Comparison of ENCODE assay signal across 9 mouse cellular contexts in genomic region chr1:121490241-121490640, GRCm38 (mm10). TPM values are rescaled to one million over a fixed set of nuclear protein-coding genes. Genes with fewer than 3 reads are reported as not detected.
DNase-seq lines count a peak whose midpoint lies in the region; ATAC-seq lines count a peak whose summit lies in the region.
"Had no signal": no experiment of that assay in that cellular context is flagged by ENCODE, and none has a peak within 500 bp of the region (broad histone marks: within the 10 kb centered on the region; RNA-seq: fewer than 3 reads in every experiment).

No protein-coding gene starts in this region.

- H3K27me3 ChIP-seq in liver, embryonic 11.5 days (replicated peaks; ENCODE audit: control insufficient read depth, insufficient read depth, low read length), result no peaks in the 10 kb centered on the region
- no peaks in the 10 kb centered on the region for H3K27me3 ChIP-seq in liver, embryonic 12.5 days (replicated peaks)
- H3K27me3 ChIP-seq in embryonic facial prominence, embryonic 11.5 days (ENCODE audit: control insufficient read depth, insufficient read depth, low read length), result no peaks in the 10 kb centered on the region
- no peaks in the 10 kb centered on the region for H3K27me3 ChIP-seq in heart, embryonic 11.5 days (ENCODE audit: control insufficient read depth, insufficient read depth, low read length)
- H3K27me3 ChIP-seq: lung, embryonic 15.5 days had no signal

- DNase-seq in liver, embryonic 11.5 days (ENCODE audit: low spot score), result no peak
- DNase-seq in ZHBTc4 (ENCODE audit: low read depth, low spot score), result peak; percentile 51
- DNase-seq in embryonic facial prominence, embryonic 11.5 days (ENCODE audit: low spot score), result peak; percentile 53
- peak; percentile 49 for DNase-seq in kidney, postnatal 10 days
- peak; percentile 74 for DNase-seq in thymus, postnatal 4 days

- H3K4me1 ChIP-seq in liver, embryonic 11.5 days (replicated peaks; ENCODE audit: control insufficient read depth, insufficient read depth, low read length), result no peaks in the 10 kb centered on the region
- no peaks in the 10 kb centered on the region for H3K4me1 ChIP-seq in liver, embryonic 12.5 days
- H3K4me1 ChIP-seq in embryonic facial prominence, embryonic 11.5 days (ENCODE audit: control insufficient read depth, insufficient read depth, low read length), result no peaks in the 10 kb centered on the region
- no peaks in the 10 kb centered on the region for H3K4me1 ChIP-seq in heart, embryonic 11.5 days (ENCODE audit: control insufficient read depth, insufficient read depth, low read length)
- H3K4me1 ChIP-seq: lung, embryonic 15.5 days had no signal

- no peak overlapping the region for H3K4me3 ChIP-seq in liver, embryonic 11.5 days (ENCODE audit: low read depth, low read length)
- no peak overlapping the region for H3K4me3 ChIP-seq in liver, embryonic 12.5 days
- no peak overlapping the region for H3K4me3 ChIP-seq in embryonic facial prominence, embryonic 11.5 days (ENCODE audit: low read depth, low read length)
- H3K4me3 ChIP-seq in heart, embryonic 11.5 days (ENCODE audit: low read depth, low read length), result no peak overlapping the region
- H3K4me3 ChIP-seq: lung, embryonic 15.5 days had no signal

- 35% methylated on average over 5 of the region's 5 CpGs for WGBS in liver, embryonic 11.5 days
- 40% methylated on average over 5 of the region's 5 CpGs for WGBS in liver, embryonic 12.5 days (ENCODE audit: insufficient replicate concordance)
- 30% methylated on average over 5 of the region's 5 CpGs for WGBS in embryonic facial prominence, embryonic 11.5 days
- WGBS in heart, embryonic 11.5 days (ENCODE audit: insufficient replicate concordance), result 32% methylated on average over 5 of the region's 5 CpGs

- H3K9me3 ChIP-seq in liver, embryonic 11.5 days (ENCODE audit: control insufficient read depth, low read length), result no peaks in the 10 kb centered on the region
- H3K9me3 ChIP-seq in liver, embryonic 12.5 days (replicated peaks), result no peaks in the 10 kb centered on the region
- H3K9me3 ChIP-seq in embryonic facial prominence, embryonic 11.5 days (replicated peaks; ENCODE audit: control insufficient read depth, low read length), result no peaks in the 10 kb centered on the region
- H3K9me3 ChIP-seq in heart, embryonic 11.5 days (replicated peaks; ENCODE audit: control insufficient read depth, low read length), result no peaks in the 10 kb centered on the region
- H3K9me3 ChIP-seq: lung, embryonic 15.5 days had no signal

- H3K36me3 ChIP-seq in liver, embryonic 11.5 days (ENCODE audit: control insufficient read depth, insufficient read depth, low read length), result peaks cover 9% of the 10 kb centered on the region
- peaks cover 50% of the 10 kb centered on the region for H3K36me3 ChIP-seq in liver, embryonic 12.5 days
- no peaks in the 10 kb centered on the region for H3K36me3 ChIP-seq in embryonic facial prominence, embryonic 11.5 days (replicated peaks; ENCODE audit: control insufficient read depth, insufficient read depth, low read depth, low read length)
- peaks cover 22% of the 10 kb centered on the region; the same call in 1 of the 2 replicates for H3K36me3 ChIP-seq in heart, embryonic 11.5 days (ENCODE audit: control insufficient read depth, insufficient read depth, low read length)

- H3K27ac ChIP-seq in liver, embryonic 11.5 days (ENCODE audit: low read depth, low read length), result no peak overlapping the region
- no peak overlapping the region for H3K27ac ChIP-seq in liver, embryonic 12.5 days
- H3K27ac ChIP-seq in embryonic facial prominence, embryonic 11.5 days (replicated peaks; ENCODE audit: low read depth, low read length), result no peak overlapping the region
- H3K27ac ChIP-seq in heart, embryonic 11.5 days (ENCODE audit: low read depth, low read length), result no peak overlapping the region
- H3K27ac ChIP-seq: lung, embryonic 15.5 days had no signal

- ATAC-seq in liver, embryonic 11.5 days (replicated peaks; ENCODE audit: low FRiP score), result peak; percentile 46; the same call in 1 of the 2 replicates
- no peak for ATAC-seq in liver, embryonic 12.5 days
- ATAC-seq in embryonic facial prominence, embryonic 11.5 days (replicated peaks; ENCODE audit: insufficient number of reproducible peaks, low FRiP score, low TSS enrichment, low read depth), result no peak
- ATAC-seq in megakaryocyte-erythroid progenitor cell, adult 5-6 weeks (replicated peaks; ENCODE audit: low FRiP score, low TSS enrichment, poor library complexity, severe bottlenecking), result peak; percentile 91
- ATAC-seq in heart, embryonic 11.5 days (replicated peaks; ENCODE audit: insufficient number of reproducible peaks, low FRiP score, low TSS enrichment), result no peak

- H3K4me2 ChIP-seq in liver, embryonic 11.5 days, result no peak overlapping the region
- no peak overlapping the region for H3K4me2 ChIP-seq in liver, embryonic 12.5 days
- no peak overlapping the region for H3K4me2 ChIP-seq in embryonic facial prominence, embryonic 11.5 days (ENCODE audit: low read depth, low read length)
- no peak overlapping the region for H3K4me2 ChIP-seq in heart, embryonic 11.5 days
- H3K4me2 ChIP-seq: lung, embryonic 15.5 days had no signal

- H3K9ac ChIP-seq in liver, embryonic 11.5 days (ENCODE audit: low read depth, low read length), result no peak overlapping the region
- H3K9ac ChIP-seq in liver, embryonic 12.5 days, result no peak overlapping the region
- H3K9ac ChIP-seq in embryonic facial prominence, embryonic 11.5 days (replicated peaks; ENCODE audit: low read length), result no peak overlapping the region
- no peak overlapping the region for H3K9ac ChIP-seq in heart, embryonic 11.5 days (ENCODE audit: low read depth, low read length)
- H3K9ac ChIP-seq: lung, embryonic 15.5 days had no signal

RNA-seq across cellular contexts. Expression of gene Htr5b, which starts 38.0 kb away (rescaled TPM):
- polyA plus RNA-seq in liver, embryonic 11.5 days (2014; fragmentation: Nextera tagmentation; extraction: Ambion mirVana), result not detected in 2 replicates
- 0.08 TPM in 1 of 2 replicates, not detected in the other for polyA plus RNA-seq in liver, embryonic 12.5 days (2016; fragmentation: Nextera tagmentation; extraction: Ambion mirVana)
- 0.28 TPM in 1 of 2 replicates, not detected in the other for polyA plus RNA-seq in embryonic facial prominence, embryonic 11.5 days (2014; fragmentation: Nextera tagmentation; extraction: Ambion mirVana)
- total RNA-seq in megakaryocyte-erythroid progenitor cell, adult 5-6 weeks (2014; fragmentation: Nextera tagmentation), result not detected in 2 replicates
- not detected in 2 replicates for total RNA-seq in megakaryocyte-erythroid progenitor cell, adult 5-6 weeks (2017)
- 0.11 and 0.26 TPM in 2 replicates for polyA plus RNA-seq in heart, embryonic 11.5 days (2014; fragmentation: Nextera tagmentation; extraction: Ambion mirVana)
- polyA plus RNA-seq: lung, embryonic 15.5 days had no signal

RNA-seq across cellular contexts. Expression of gene Ccdc93, which starts 59.4 kb away (rescaled TPM):
- 9.2 and 10.1 TPM in 2 replicates for polyA plus RNA-seq in liver, embryonic 11.5 days (2014; fragmentation: Nextera tagmentation; extraction: Ambion mirVana)
- 5.7 and 6.1 TPM in 2 replicates for polyA plus RNA-seq in liver, embryonic 12.5 days (2016; fragmentation: Nextera tagmentation; extraction: Ambion mirVana)
- 8.9 and 10.5 TPM in 2 replicates for polyA plus RNA-seq in embryonic facial prominence, embryonic 11.5 days (2014; fragmentation: Nextera tagmentation; extraction: Ambion mirVana)
- total RNA-seq in megakaryocyte-erythroid progenitor cell, adult 5-6 weeks (2014; fragmentation: Nextera tagmentation), result 7.9 and 14.3 TPM in 2 replicates
- 14.1 and 16.3 TPM in 2 replicates for total RNA-seq in megakaryocyte-erythroid progenitor cell, adult 5-6 weeks (2017)
- 7.6 and 7.9 TPM in 2 replicates for polyA plus RNA-seq in heart, embryonic 11.5 days (2014; fragmentation: Nextera tagmentation; extraction: Ambion mirVana)

Comparison
In these comparisons a context has a peak if more than half of its experiments do, and no peak if none do; other contexts are left out.
1. ATAC-seq: peak in liver, embryonic 11.5 days (single experiment) and megakaryocyte-erythroid progenitor cell, adult 5-6 weeks (single experiment); none in liver, embryonic 12.5 days (single experiment), embryonic facial prominence, embryonic 11.5 days (single experiment) and heart, embryonic 11.5 days (single experiment).